Comparison of ENCODE assay signal across 8 mouse cellular contexts in genomic region chr6:115853985-115854384, GRCm38 (mm10). TPM values are rescaled to one million over a fixed set of nuclear protein-coding genes. Genes with fewer than 3 reads are reported as not detected.
DNase-seq lines count a peak whose midpoint lies in the region; ATAC-seq lines count a peak whose summit lies in the region.

No protein-coding gene starts in this region.

- H3K4me3 ChIP-seq in kidney, embryonic 14.5 days (ENCODE audit: low read length) = peak overlapping the region; percentile 70
- H3K4me3 ChIP-seq in intestine, embryonic 14.5 days (ENCODE audit: low read depth, low read length) = peak overlapping the region; percentile 62
- H3K4me3 ChIP-seq in neural tube, embryonic 11.5 days (ENCODE audit: low read depth, low read length) = peak overlapping the region; percentile 55

- no peak for DNase-seq in kidney, postnatal 4 days
- peak; percentile 36 for DNase-seq in embryo, embryonic 10.5 days (ENCODE audit: low spot score)
- DNase-seq in intestine, embryonic 14.5 days (ENCODE audit: low spot score) = peak; percentile 60
- DNase-seq in neural tube, embryonic 11.5 days (ENCODE audit: low spot score) = no peak
- no peak for DNase-seq in gastrocnemius, postnatal 10 days
- no peak for DNase-seq in left cerebral cortex, adult 11 months (ENCODE audit: low spot score)

- WGBS in kidney, embryonic 14.5 days = 45% methylated on average over 7 of the region's 7 CpGs
- WGBS in intestine, embryonic 14.5 days = 39% methylated on average over 7 of the region's 7 CpGs
- WGBS in neural tube, embryonic 11.5 days = 52% methylated on average over 7 of the region's 7 CpGs

- no peaks in the 10 kb centered on the region for H3K9me3 ChIP-seq in kidney, embryonic 14.5 days (ENCODE audit: control insufficient read depth, low read length)
- no peaks in the 10 kb centered on the region for H3K9me3 ChIP-seq in intestine, embryonic 14.5 days (ENCODE audit: control insufficient read depth, low read length)
- H3K9me3 ChIP-seq in neural tube, embryonic 11.5 days (ENCODE audit: control insufficient read depth, low read length) = no peaks in the 10 kb centered on the region

- peak overlapping the region; percentile 59 for H3K4me2 ChIP-seq in kidney, embryonic 14.5 days (replicated peaks; ENCODE audit: low read depth, low read length)
- peak overlapping the region; percentile 63 for H3K4me2 ChIP-seq in intestine, embryonic 14.5 days (ENCODE audit: low read length)
- peak overlapping the region; percentile 58 for H3K4me2 ChIP-seq in neural tube, embryonic 11.5 days (ENCODE audit: low read depth)

- H3K4me1 ChIP-seq in kidney, embryonic 14.5 days (ENCODE audit: control insufficient read depth, insufficient read depth, low read length) = peaks cover 9% of the 10 kb centered on the region; the same call in 1 of the 2 replicates
- peaks cover 20% of the 10 kb centered on the region for H3K4me1 ChIP-seq in intestine, embryonic 14.5 days (replicated peaks; ENCODE audit: control insufficient read depth, insufficient read depth, low read length)
- H3K4me1 ChIP-seq in neural tube, embryonic 11.5 days (ENCODE audit: control insufficient read depth, insufficient read depth, low read length) = peaks cover 3% of the 10 kb centered on the region; the same call in 1 of the 2 replicates

- H3K9ac ChIP-seq in kidney, embryonic 14.5 days (ENCODE audit: low read depth, low read length) = peak overlapping the region; percentile 61
- peak overlapping the region; percentile 61 for H3K9ac ChIP-seq in intestine, embryonic 14.5 days (ENCODE audit: low read length)
- H3K9ac ChIP-seq in neural tube, embryonic 11.5 days (ENCODE audit: low read length) = peak overlapping the region; percentile 55

- peak overlapping the region; percentile 81 for H3K27ac ChIP-seq in kidney, embryonic 14.5 days (ENCODE audit: low read depth, low read length)
- peak overlapping the region; percentile 90 for H3K27ac ChIP-seq in intestine, embryonic 14.5 days (ENCODE audit: low read depth)
- peak overlapping the region; percentile 85 for H3K27ac ChIP-seq in neural tube, embryonic 11.5 days (ENCODE audit: low read depth, low read length)

- ATAC-seq in kidney, embryonic 14.5 days (ENCODE audit: low FRiP score, low TSS enrichment) = no peak
- ATAC-seq in intestine, embryonic 14.5 days (replicated peaks; ENCODE audit: low FRiP score, low TSS enrichment, low read depth) = no peak
- no peak for ATAC-seq in neural tube, embryonic 11.5 days (ENCODE audit: insufficient read depth, low FRiP score, low TSS enrichment)
- ATAC-seq in erythroid progenitor cell, adult 5-6 weeks (replicated peaks; ENCODE audit: low FRiP score, poor library complexity, severe bottlenecking) = no peak

- H3K36me3 ChIP-seq in kidney, embryonic 14.5 days (ENCODE audit: control insufficient read depth, insufficient read depth, low read length) = peaks cover 11% of the 10 kb centered on the region; the same call in 1 of the 2 replicates
- H3K36me3 ChIP-seq in intestine, embryonic 14.5 days (ENCODE audit: control insufficient read depth, insufficient read depth, low read length) = peaks cover 19% of the 10 kb centered on the region
- H3K36me3 ChIP-seq in neural tube, embryonic 11.5 days (ENCODE audit: control insufficient read depth, insufficient read depth, low read length) = peaks cover 2% of the 10 kb centered on the region

- no peaks in the 10 kb centered on the region for H3K27me3 ChIP-seq in kidney, embryonic 14.5 days (ENCODE audit: control insufficient read depth, insufficient read depth, low read length)
- no peaks in the 10 kb centered on the region for H3K27me3 ChIP-seq in intestine, embryonic 14.5 days (replicated peaks; ENCODE audit: control insufficient read depth, insufficient read depth, low read length)
- no peaks in the 10 kb centered on the region for H3K27me3 ChIP-seq in neural tube, embryonic 11.5 days (ENCODE audit: control insufficient read depth, insufficient read depth, low read length)

RNA-seq across cellular contexts. Expression of gene Ift122, which starts 0.7 kb away (rescaled TPM):
- 19.0 and 33.3 TPM in 2 replicates for polyA plus RNA-seq in kidney, embryonic 14.5 days (2014; fragmentation: Nextera tagmentation; extraction: Ambion mirVana)
- 18.4 and 21.5 TPM in 2 replicates for polyA plus RNA-seq in intestine, embryonic 14.5 days (2014; fragmentation: Nextera tagmentation; extraction: Ambion mirVana)
- 24.4 and 31.6 TPM in 2 replicates for polyA plus RNA-seq in neural tube, embryonic 11.5 days (2014; fragmentation: Nextera tagmentation; extraction: Ambion mirVana)
- total RNA-seq in gastrocnemius, postnatal 10 days (2021) = 10 to 100 TPM; 19.3 to 21.9 TPM
- not detected in 2 replicates for total RNA-seq in erythroid progenitor cell, adult 5-6 weeks (2015; ENCODE audit: low replicate concordance)
- total RNA-seq in erythroid progenitor cell, adult 5-6 weeks (2017; ENCODE audit: low replicate concordance) = 0.38 and 1.9 TPM in 2 replicates

RNA-seq across cellular contexts. Expression of gene Mbd4, which starts 0.8 kb away (rescaled TPM):
- polyA plus RNA-seq in kidney, embryonic 14.5 days (2014; fragmentation: Nextera tagmentation; extraction: Ambion mirVana) = 14.3 and 20.9 TPM in 2 replicates
- polyA plus RNA-seq in intestine, embryonic 14.5 days (2014; fragmentation: Nextera tagmentation; extraction: Ambion mirVana) = 14.7 and 18.4 TPM in 2 replicates
- 19.7 and 20.8 TPM in 2 replicates for polyA plus RNA-seq in neural tube, embryonic 11.5 days (2014; fragmentation: Nextera tagmentation; extraction: Ambion mirVana)
- total RNA-seq in gastrocnemius, postnatal 10 days (2021) = 1 to 10 TPM; 2.3 to 3.7 TPM
- total RNA-seq in erythroid progenitor cell, adult 5-6 weeks (2015; ENCODE audit: low replicate concordance) = 7.5 and 9.7 TPM in 2 replicates
- 14.8 and 22.6 TPM in 2 replicates for total RNA-seq in erythroid progenitor cell, adult 5-6 weeks (2017; ENCODE audit: low replicate concordance)

RNA-seq across cellular contexts. Expression of gene Efcab12, which starts 15.8 kb away (rescaled TPM):
- polyA plus RNA-seq in kidney, embryonic 14.5 days (2014; fragmentation: Nextera tagmentation; extraction: Ambion mirVana) = 1.3 and 2.1 TPM in 2 replicates
- polyA plus RNA-seq in intestine, embryonic 14.5 days (2014; fragmentation: Nextera tagmentation; extraction: Ambion mirVana) = 0.67 and 0.69 TPM in 2 replicates
- 0.80 and 1.4 TPM in 2 replicates for polyA plus RNA-seq in neural tube, embryonic 11.5 days (2014; fragmentation: Nextera tagmentation; extraction: Ambion mirVana)
- total RNA-seq in gastrocnemius, postnatal 10 days (2021) = under 1 TPM; 0.12 to 0.14 TPM
- total RNA-seq in erythroid progenitor cell, adult 5-6 weeks (2015; ENCODE audit: low replicate concordance) = not detected in 2 replicates
- not detected in 2 replicates for total RNA-seq in erythroid progenitor cell, adult 5-6 weeks (2017; ENCODE audit: low replicate concordance)

RNA-seq across cellular contexts. Expression of gene Rpl32, which starts 45.4 kb away (rescaled TPM):
- polyA plus RNA-seq in kidney, embryonic 14.5 days (2014; fragmentation: Nextera tagmentation; extraction: Ambion mirVana) = 2,535 and 3,306 TPM in 2 replicates
- polyA plus RNA-seq in intestine, embryonic 14.5 days (2014; fragmentation: Nextera tagmentation; extraction: Ambion mirVana) = 2,668 and 2,809 TPM in 2 replicates
- 1,610 and 1,750 TPM in 2 replicates for polyA plus RNA-seq in neural tube, embryonic 11.5 days (2014; fragmentation: Nextera tagmentation; extraction: Ambion mirVana)
- total RNA-seq in gastrocnemius, postnatal 10 days (2021) = 1,000 to 10,000 TPM; 1,136 to 1,161 TPM
- total RNA-seq in erythroid progenitor cell, adult 5-6 weeks (2015; ENCODE audit: low replicate concordance) = 1,002 and 1,130 TPM in 2 replicates
- total RNA-seq in erythroid progenitor cell, adult 5-6 weeks (2017; ENCODE audit: low replicate concordance) = 642 and 693 TPM in 2 replicates

Comparison
In these comparisons a context has a peak if more than half of its experiments do, and no peak if none do; other contexts are left out.
1. DNase-seq: peak in embryo, embryonic 10.5 days (single experiment) and intestine, embryonic 14.5 days (single experiment); none in kidney, postnatal 4 days (0 of 2), neural tube, embryonic 11.5 days (single experiment), gastrocnemius, postnatal 10 days (single experiment) and left cerebral cortex, adult 11 months (single experiment).
2. Peak in every context shown above with its lines, with median percentiles within 50 percentile points of each other: H3K27ac ChIP-seq, H3K4me2 ChIP-seq, H3K4me3 ChIP-seq and H3K9ac ChIP-seq.